Mouse (Mus musculus) T-helper 1 cell (primary cell): ENCODE data around the gene Pdxdc1.
"Not testable (repeated sequence)": the region's sequence is repeated elsewhere in the genome, so short reads cannot be mapped to it uniquely, and the experiment has no call there.

ENCODE experiments used
- in situ Hi-C: fragments of 300-600 bp; cut with MboI, MseI; formaldehyde crosslinking; loops from one replicate; pipeline ENCODE4 v1.15.1; 2025; ENCODE audit warnings: high pct_unique_total_duplicates

The Pdxdc1 gene

DNA sequence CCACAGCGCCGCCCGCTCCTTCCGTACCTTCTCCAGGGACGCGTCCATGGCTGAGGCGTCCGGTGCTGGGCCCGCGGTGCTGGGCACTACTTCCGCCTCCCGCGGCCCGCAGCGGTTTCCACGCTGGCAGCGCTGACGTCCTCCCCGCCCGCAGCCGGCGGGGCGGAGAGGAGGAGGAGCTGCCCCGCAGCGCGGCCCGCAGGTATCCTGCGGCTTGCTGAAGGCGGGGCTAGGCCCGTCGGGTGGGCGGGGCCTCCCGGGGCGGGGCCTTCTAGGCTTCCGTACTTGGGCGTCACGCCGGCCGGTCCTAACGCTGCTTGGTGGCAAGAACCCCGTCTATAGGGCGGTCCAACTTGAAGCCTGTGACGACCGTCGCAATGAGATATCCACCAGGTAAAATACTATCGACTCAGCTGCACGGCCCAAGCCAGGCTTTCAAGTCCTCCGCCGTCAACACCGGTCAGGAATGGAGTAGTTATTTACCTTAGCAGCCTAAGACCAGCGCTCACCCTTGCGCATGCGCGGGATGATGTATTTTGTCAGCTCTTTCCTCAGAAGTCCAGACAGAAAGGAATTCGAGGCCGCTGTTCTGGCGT lies at the start of gene Pdxdc1, which contains the start of gene Mpv17l:
TSS of gene Pdxdc1 (minus strand) at position 244 of the 596 bp plus-strand sequence.
TSS of gene Mpv17l (plus strand) at position 274 of the 596 bp plus-strand sequence.
- in situ Hi-C loops, result loop anchor here (5.0 kb wide), 1 partner anchor 254 kb away; no protein-coding TSS in a partner anchor

DNA sequence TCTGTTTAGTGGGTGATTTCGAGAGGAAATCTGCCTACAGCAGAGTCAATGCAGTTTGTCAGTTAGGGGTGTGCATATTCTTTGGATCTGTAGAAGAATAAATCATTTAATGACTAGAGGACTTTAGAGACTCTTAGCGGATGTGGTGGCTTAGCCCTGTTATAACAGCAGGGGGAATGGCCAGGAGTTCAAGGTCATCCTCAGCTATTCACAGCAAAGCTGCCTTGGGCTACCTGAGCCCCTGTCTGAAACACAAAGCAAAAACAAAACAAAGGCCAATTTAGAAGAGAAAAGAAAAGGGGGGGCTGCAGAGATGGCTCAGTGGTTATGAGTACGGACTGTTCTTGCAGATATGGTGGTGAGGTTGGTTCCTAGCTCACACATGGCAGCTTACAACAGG lies 48.3 kb upstream of the Pdxdc1 start:
- in situ Hi-C loops, result no loop called here

DNA sequence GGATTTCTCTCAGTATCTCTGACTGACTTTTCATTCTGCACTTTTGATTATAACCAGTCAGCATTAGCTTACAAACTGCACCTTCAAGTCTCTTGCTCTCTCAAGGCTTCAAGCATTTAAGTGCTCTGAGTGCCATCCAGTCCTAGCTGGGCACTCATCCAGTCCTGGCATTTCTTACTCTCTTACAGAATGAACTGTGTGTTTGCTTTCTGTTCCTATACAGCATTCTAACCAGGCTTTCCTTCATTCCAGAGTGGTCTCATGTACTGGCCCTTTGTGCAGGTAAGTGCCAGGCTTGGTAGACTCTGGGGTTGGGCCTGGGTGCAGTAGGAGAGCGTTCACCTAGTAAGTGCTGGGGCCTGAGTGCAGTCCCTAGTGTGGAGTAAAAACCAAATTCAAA lies 43.4 kb upstream of the Pdxdc1 start:
- in situ Hi-C loops, result no loop called here

DNA sequence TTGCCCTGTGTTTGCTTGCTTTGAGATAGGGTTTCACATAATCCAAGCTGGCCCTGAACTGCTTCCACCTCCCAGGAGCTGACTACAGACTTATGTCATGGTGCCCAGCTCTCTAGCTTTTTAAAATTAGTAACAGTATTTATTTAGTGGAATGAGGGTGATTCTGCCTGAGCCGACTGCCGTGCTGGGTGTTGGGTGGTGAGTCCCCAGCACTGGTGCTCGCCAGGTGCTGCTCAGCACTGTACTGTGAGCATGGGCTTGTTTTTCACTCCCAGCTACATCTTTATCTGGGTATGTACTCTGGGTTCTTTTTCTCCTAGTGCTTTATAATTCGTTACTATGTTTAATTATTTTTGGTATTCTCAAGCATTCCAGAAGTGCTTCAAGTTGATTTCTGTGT lies 42.2 kb upstream of the Pdxdc1 start:
- in situ Hi-C loops, result no loop called here

DNA sequence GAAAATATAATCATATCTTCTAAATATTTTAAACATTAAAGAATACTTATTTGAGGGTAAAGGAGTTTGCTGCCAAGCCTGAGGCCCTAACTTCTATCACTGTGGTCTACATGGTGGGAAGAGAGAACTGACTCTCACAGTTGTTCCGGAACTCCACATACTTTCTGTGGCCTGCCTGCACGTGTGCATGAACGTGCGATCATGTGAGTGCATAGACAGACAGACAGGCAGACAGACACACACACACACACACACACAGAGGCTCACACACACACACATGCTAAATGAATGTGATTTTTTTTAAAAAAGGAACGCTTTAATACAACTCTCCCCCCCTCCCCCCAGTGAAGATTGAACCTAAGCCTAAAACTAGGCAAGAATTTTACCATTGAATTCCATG lies 41.8 kb upstream of the Pdxdc1 start:
- in situ Hi-C loops, result no loop called here

DNA sequence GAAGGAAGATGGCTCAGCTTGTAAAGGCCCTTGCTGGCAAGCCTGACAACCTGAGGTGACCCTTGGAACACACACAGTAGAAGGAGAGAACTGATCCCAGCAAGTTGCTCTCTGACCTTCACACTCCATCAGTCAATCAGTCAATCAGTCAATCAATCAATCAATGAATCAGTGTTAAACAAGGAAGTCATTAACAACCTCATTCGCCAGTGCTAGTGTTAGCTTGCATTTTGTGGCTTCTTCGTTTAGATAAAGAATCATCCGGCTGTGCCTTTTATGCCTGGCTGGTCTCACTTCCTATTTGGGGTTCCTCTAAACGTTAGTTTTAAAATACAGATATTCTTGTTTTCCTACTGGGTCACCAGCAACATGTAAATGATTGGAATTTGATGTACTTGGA lies 41.2 kb upstream of the Pdxdc1 start:
- in situ Hi-C loops, result no loop called here

DNA sequence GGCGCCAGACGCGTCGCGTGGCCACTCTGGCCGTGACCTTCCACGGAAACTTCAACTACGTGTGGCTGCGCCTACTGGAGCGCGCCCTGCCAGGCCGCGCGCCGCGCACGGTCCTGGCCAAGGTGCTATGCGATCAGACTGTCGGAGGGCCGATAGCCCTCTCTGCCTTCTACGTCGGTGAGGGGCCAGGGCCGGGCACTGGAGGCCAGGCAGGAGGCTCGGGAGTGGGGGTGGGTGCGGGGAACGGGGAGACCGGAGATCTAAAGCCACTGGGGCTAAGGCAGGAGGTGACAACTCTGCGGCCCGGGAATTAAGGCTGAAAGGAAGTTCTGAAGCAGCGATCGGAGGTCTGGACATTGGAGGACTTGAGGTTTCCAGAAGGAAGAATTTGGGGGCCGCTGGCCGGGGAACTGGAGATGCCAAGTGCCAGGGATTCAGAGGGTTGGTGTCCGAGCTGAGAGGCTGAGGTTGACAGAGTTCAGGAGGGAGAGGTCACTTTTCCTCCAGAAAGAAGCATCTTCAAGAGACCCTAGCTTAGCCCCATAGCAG lies 38.0 kb upstream of the Pdxdc1 start:
- in situ Hi-C loops, result no loop called here

DNA sequence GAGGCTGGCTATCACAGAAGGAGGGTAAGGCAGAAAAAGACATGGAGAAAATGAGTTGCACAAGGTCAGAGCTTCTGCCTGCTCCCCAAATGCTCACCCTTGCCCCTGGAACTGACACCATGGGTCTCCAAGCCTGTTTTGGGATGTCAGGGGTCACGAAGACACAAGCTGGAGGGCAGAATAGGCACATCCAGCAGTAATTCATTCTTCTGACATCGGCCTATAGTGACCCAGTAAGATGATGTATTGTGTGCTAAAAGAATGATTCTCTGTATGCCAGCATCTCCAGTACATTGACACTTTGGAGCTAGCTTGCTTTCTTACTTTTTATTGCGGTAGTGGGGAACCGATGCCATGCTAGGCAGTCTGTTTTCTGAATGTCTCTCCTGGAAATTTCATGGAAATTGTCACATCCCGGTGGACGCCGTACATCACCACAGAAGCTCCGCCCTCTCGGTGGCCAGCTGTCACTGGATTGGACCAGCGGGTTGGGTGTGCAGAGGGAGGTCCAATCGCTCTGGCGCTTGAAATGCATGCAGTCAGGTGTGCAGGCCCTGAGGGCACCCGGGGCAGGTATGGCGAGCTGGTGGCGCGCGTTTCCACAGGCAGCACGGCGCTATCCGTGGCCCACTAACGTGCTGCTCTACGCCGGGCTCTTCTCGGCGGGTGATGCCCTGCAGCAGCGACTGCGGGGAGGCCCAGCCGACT lies 37.4 kb upstream of the Pdxdc1 start:
- in situ Hi-C loops, result no loop called here

DNA sequence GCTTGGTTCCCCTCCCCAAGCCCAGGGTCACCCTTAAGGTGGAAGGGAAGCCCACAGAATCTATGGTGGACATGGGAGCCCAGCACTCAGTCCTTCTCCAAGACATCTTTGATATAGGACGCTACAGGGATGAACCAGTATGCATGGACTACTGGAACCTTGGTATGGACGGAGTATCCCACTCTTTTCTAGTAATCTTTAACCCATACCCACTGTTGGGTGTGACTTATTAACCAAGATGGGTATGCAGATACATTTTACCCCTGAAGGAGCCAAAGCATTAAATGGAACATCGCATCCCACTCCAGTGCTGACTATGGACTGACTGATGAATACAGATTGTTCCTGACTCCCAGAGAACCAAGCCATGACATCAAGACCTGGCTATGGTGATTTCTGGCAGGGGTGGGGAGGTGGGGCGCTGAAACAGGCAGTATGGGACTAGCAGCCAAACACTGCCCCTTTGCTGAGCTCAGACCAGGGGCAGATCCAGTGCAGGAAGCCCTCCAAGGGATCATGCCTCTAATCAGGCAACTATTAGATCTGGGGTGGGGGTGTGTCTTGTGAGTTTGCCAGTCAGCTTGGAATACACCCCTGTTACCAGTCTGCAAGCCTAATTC lies 24.6 kb upstream of the Pdxdc1 start:
- in situ Hi-C loops, result no loop called here

DNA sequence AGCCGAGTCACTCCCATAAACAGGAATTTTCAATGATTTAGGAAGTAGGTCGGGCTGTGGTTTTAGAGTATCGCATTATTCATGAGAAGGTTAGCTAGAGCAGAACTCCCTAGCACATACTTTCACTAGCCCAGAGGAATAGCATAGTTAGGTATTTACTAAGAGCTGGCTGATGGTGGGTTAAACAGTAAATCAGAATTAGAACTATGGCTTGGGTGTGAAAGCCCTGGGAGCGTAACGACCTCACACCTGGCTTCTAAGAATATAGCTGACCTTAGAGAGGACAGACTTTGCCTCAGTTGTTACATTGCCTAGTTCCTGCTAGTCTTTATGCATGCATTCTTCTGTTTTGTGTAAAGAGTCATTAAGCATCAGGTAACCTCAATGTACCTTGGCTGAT lies 20.0 kb upstream of the Pdxdc1 start:
- in situ Hi-C loops, result not testable (repeated sequence)

DNA sequence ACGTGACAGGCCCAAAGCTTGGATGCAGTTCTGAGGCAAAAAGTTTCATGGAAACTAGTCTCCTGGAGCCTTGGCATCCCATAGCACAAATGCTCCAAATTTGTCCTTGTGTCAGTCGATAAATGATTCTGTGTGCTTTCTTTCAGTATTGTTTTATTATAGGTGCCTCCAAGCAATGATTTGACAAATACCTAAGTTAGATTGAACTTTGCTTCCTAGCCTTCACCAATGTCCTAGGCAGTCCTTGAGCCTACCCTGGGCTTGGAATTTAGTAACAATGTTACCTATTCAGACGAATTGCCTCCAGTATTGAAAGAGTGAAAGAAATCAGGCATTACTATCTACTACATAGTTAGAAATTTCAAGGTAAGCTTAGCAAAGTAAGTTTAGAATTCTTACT lies 19.6 kb upstream of the Pdxdc1 start:
- in situ Hi-C loops, result not testable (repeated sequence)

DNA sequence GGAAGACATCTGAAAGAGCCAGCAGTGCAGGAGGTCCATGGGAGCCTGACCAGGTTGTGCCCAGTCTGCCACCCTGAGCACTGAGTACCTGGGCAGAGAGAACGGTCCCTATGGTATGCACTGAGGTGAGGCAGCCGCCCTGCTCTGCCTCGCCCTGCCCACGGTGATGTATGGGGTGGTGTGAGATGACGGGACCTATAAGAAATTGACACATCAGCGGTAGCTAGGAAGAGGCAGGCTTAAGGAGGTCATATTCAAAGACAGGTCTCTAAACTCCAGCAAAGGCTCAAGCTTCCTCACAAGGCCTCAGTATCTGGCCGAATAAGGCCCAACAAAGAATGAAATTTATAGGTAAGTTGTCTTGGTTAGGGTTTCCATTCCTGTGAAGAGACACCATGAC lies 18.9 kb upstream of the Pdxdc1 start:
- in situ Hi-C loops, result no loop called here

DNA sequence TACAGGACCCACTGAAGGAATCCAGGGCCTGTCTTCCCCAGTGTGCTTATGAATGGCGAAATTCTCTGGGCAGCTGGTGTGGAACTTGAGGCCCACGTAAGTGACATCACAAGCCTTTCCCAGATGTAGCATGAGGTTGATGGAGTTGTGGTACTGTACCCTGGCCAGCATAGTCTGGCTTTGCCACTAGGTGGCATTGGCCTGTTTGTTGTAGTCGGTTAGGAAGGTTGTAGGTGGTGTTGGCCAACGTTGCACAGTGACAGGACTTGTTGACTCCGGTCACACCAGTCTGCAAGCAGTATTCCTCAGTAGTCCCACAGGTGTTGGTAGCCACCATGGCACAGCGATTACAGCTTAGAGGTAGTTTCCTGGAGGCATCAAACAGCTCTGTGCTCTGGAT lies 18.1 kb upstream of the Pdxdc1 start:
- in situ Hi-C loops, result no loop called here

DNA sequence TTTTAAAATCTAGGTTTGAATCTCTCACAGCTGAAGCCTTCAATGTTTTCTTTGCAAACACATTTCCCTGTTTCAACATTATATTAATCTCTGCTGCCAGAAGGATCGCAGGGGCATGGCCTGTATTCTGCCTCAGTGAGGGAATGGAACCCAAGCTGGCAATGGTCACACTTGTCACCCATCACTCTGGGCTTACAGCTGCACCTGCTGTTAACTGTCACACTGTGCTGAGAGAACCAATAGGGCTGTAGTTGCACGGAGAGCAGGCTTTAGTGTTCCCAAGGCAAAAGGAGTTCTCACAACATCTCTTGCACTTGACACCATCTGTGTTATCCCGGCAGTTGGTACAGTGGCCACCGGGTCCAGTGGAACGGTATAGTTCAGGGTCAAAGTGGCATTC lies 17.2 kb upstream of the Pdxdc1 start:
- in situ Hi-C loops, result no loop called here

DNA sequence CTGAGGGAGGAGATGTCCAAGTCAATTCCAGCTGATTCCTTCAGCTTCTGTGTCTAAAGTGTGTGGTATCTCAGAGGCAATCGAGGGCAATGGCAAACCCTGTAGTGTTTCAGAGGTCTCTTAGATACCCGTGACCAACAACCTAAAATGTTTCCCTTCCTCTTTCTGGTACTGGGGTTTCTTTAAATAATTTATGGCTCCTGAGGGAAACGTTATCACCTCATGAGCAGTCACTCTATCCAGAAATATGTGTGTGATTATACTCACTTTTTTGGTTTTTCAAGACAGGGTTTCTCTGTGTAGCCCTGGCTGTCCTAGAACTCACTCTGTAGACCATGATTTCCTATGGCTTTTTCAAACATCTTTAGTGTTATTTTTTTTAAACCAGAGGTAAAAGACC lies 4.4 kb upstream of the Pdxdc1 start:
- in situ Hi-C loops, result no loop called here

DNA sequence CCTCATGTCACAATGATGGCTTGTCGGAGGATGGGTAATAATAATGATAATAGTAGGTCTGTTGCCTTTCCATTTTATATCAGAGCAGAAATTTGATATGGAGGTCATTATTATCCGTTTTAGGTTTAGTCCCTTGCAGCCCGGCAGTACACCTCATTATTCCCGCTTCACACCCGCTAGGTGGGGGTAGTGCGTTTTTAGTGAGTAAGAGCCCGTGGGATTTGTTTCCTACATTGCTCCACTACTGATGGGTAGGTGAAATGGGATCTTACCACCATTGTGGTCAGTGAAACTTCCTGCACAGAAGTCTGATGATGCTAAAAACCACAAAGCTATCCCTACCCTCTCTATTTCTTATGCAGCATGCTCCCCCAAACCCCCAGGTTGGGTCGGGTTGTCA lies 557 bp upstream of the Pdxdc1 start:
- in situ Hi-C loops, result loop anchor here (5.0 kb wide), 1 partner anchor 254 kb away; no protein-coding TSS in a partner anchor

DNA sequence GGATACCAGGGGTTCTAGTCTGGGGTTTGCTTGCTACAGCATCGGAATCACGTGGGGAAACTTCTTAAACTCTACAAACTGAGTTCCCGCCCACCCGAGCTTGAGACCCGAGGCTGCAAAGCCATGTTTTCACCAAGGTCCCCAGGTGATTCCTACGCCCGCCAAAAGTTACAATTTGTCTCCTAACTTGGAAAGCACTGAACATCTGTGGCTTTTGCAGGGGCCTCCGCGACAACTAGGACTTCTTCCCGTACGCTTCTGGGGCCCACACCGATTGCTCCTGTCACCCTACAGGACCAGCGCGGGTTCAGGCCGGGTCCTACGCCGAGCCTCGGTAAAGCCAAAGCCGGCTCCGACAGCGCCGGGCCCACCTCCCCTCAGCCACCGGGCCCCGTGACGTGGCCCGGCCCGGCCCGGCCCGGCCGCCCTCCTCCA lies 517 bp downstream of the Pdxdc1 start:
- in situ Hi-C loops, result loop anchor here (5.0 kb wide), 1 partner anchor 255 kb away; no protein-coding TSS in a partner anchor

DNA sequence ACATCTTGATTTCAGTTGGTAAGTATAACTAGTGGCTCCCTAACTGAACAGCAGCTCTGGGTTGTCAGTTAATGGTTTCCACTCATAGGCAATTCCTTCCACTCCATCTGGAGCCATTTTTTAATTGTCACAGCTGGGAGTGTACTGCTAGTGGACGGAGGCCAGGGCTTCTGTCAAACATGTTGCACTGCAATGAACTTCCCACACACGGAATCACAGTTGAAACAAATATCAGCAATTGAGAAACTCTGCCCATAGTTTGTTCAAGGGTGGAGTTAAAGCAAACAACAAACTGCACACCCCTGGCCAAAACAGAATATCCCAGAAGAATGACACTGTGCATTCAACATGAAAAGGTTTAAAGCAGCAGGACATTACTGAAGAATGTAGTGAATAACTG lies 4.0 kb downstream of the Pdxdc1 start:
- in situ Hi-C loops, result no loop called here

DNA sequence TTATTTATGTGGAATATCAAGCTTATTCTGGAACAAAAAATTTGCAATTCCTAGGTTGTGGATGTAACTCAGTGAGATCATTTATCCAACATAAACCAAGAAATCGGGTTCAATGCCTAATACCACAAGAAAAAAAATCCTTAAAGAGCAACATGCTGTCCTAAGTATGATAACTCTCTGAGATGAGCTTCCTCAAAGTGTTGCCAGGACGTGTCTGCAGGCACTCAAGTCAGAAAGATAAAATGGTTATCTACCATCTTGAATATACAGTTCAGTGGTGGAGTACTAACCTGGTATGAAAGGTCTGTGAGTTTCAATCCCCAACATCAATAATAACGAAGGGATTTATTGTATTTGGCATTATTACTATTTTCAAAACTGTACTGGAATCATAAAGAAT lies 6.6 kb downstream of the Pdxdc1 start:
- in situ Hi-C loops, result no loop called here

DNA sequence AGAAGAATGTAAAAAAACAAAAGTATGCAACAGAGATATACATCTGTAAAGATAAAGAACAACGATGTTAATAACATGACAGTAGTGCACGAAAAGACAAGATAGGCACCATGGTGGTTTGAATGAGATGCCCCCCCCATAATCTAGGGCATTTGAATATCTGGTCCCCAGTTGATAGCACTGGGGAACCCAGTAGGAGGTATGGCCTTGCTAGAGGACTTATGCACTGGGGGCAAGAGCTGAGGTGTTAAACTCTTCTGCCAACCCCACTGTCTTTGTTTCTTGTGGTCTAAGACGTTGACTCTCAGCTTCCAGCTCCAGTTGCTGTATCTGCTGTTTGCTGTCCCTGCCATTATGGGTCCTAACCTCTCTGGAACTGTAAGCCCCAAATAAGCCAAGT lies 7.2 kb downstream of the Pdxdc1 start:
- in situ Hi-C loops, result no loop called here

DNA sequence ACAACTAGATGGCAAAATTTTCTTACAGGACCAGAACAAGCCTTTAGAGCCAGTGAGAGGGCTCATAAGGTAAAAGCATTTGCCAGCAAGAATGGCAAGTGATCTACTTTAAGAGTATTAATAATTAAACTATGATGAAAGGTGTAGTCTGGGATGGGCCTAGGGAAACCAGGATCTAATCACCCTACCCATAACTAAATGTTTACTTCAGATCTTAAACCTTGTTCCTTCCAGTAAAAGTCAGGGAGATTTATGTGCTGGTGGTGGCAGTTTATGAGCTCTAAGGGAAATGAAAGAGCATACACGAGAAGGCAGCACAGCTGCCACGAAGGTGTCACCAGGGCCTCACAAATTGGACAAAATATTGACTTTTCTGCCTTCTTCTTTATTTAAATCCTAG lies 8.8 kb downstream of the Pdxdc1 start:
- in situ Hi-C loops, result no loop called here

DNA sequence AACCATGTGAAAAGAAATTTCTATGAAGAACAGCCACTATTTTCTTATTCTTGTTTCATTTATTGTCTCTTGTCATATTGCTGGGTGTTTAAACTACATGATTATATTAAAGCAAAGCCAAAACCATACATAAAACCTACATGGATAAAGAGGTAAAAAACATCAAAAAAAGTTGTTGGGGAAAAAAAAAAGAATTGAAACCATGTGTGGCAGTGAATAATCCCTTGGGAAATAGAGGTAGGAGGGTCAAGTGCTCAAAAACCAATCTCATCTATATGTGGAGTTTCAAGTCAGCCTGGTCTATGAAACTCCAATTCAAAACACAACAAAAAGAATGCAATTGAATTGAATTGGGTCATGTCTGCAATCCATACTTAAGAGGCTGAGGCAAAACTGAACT lies 10.1 kb downstream of the Pdxdc1 start:
- in situ Hi-C loops, result no loop called here

DNA sequence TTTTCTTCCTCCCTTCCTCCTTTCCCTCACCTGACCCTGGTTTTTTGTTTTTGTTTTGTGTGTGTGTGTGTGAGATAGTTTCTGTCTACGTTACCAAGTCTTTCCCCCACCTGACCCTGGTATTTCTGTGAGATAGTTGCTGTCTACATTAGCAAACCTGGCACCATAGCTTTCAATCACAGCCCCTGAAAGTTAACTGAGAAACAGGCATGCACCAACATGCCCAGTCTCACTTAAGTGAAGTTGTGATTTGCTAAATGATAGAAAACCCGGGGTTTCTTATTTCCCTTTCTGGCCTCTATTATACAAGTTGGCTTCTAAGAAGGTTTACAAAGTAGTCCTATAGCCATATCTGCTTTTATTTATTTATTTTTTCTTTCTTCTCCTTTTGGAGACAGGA lies 12.5 kb downstream of the Pdxdc1 start:
- in situ Hi-C loops, result no loop called here
